Mouse (Mus musculus) MEL (cell line): ENCODE results near the gene A530084C06Rik. TPM values are rescaled to one million over a fixed set of nuclear protein-coding genes. Genes with fewer than 3 reads are reported as not detected.

Source experiments
- DNase-seq: peaks from one replicate; pipeline ENCODE4 v3.0.0; 2011; ENCODE audit warnings: low read depth, low spot score
- H3K27ac ChIP-seq: 2 replicates; pipeline ENCODE4 v1.5.1; 2012; ENCODE audit warnings: low read depth, mild to moderate bottlenecking, control low read depth, low read length, moderate library complexity; ENCODE audit not compliant: control insufficient read depth
- H3K27me3 ChIP-seq, 2 experiments: fragments of 150-350 bp in 1 of 2; sonication (generic) in 1 of 2; 2 replicates each; pipeline ENCODE4 v1.6.1; 2012; ENCODE audit warnings: low read length in 2 of 2, mild to moderate bottlenecking in 2 of 2, improper control_type of control experiment in 1 of 2, moderate library complexity in 1 of 2; ENCODE audit not compliant: insufficient read depth in 2 of 2, control insufficient read depth in 1 of 2
- H3K36me3 ChIP-seq, 2 experiments: 2 replicates each; pipeline ENCODE4 v1.6.1; 2012 to 2014; ENCODE audit warnings: low read length in 2 of 2, improper control_type of control experiment in 1 of 2, inconsistent platforms in 1 of 2, mild to moderate bottlenecking in 1 of 2; ENCODE audit not compliant: insufficient read depth in 2 of 2, control insufficient read depth in 1 of 2
- H3K4me1 ChIP-seq, 2 experiments: fragments of 150-350 bp in 1 of 2; sonication (generic) in 1 of 2; 2 replicates each; pipeline ENCODE4 v1.6.1; 2012; ENCODE audit warnings: low read length in 2 of 2, improper control_type of control experiment in 1 of 2, mild to moderate bottlenecking in 1 of 2; ENCODE audit not compliant: insufficient read depth in 2 of 2, control insufficient read depth in 1 of 2
- H3K4me3 ChIP-seq, 2 experiments: fragments of 150-350 bp in 1 of 2; sonication (generic) in 1 of 2; 2 replicates each; pipeline ENCODE4 v1.5.1; 2012; ENCODE audit warnings: low read depth in 2 of 2, low read length in 2 of 2, mild to moderate bottlenecking in 2 of 2, moderate library complexity in 2 of 2, control low read depth in 1 of 2, improper control_type of control experiment in 1 of 2; ENCODE audit not compliant: control insufficient read depth in 1 of 2, insufficient read depth in 1 of 2
- H3K79me2 ChIP-seq: 2 replicates; pipeline ENCODE4 v1.6.1; 2012; ENCODE audit warnings: mild to moderate bottlenecking, low read length, moderate library complexity; ENCODE audit not compliant: control insufficient read depth, poor library complexity, insufficient read depth
- H3K9ac ChIP-seq: 2 replicates; pipeline ENCODE4 v1.6.1; 2012; ENCODE audit warnings: low read depth, mild to moderate bottlenecking, control low read depth, low read length, moderate library complexity; ENCODE audit not compliant: control insufficient read depth, poor library complexity, severe bottlenecking
- H3K9me3 ChIP-seq: fragments of 150-350 bp; sonication (generic); replicated peaks from 2 replicates; pipeline ENCODE4 v1.6.1; 2012; ENCODE audit warnings: mild to moderate bottlenecking, low read length, improper control_type of control experiment, moderate library complexity; ENCODE audit not compliant: insufficient read depth
- E2F4 ChIP-seq: IDR thresholded peaks from 2 replicates; pipeline ENCODE4 v1.6.1; 2011; ENCODE audit warnings: low read depth, low read length, improper control_type of control experiment, borderline replicate concordance
- GABPA ChIP-seq: IDR thresholded peaks from 2 replicates; pipeline ENCODE4 v1.6.1; 2012; ENCODE audit warnings: low read depth, mild to moderate bottlenecking, inconsistent platforms, low read length, improper control_type of control experiment, moderate library complexity
- KAT2A ChIP-seq: conservative IDR thresholded peaks from 2 replicates; pipeline ENCODE4 v1.6.1; 2012; ENCODE audit warnings: low read depth, low read length, improper control_type of control experiment, inconsistent platforms
- MAX ChIP-seq: IDR thresholded peaks from 2 replicates; pipeline ENCODE4 v1.6.1; 2011; ENCODE audit warnings: low read length, improper control_type of control experiment
- MAZ ChIP-seq: IDR thresholded peaks from 2 replicates; pipeline ENCODE4 v1.6.1; 2012; ENCODE audit warnings: low read depth, mild to moderate bottlenecking, inconsistent platforms, low read length, improper control_type of control experiment
- MEF2A ChIP-seq: IDR thresholded peaks from 2 replicates; pipeline ENCODE4 v1.6.1; 2014; ENCODE audit warnings: low read depth, mild to moderate bottlenecking, inconsistent platforms, low read length, improper control_type of control experiment; ENCODE audit not compliant: poor library complexity, insufficient replicate concordance, severe bottlenecking; ENCODE audit errors: extremely low read depth
- MXI1 ChIP-seq: IDR thresholded peaks from 2 replicates; pipeline ENCODE4 v1.6.1; 2011; ENCODE audit warnings: mild to moderate bottlenecking, low read depth, low read length, improper control_type of control experiment
- NELFE ChIP-seq: IDR thresholded peaks from 2 replicates; pipeline ENCODE4 v1.6.1; 2011; ENCODE audit warnings: low read depth, low read length, improper control_type of control experiment
- POLR2A ChIP-seq, 2 experiments: IDR thresholded peaks; 2 replicates each; pipeline ENCODE4 v1.6.1; 2011 to 2012; ENCODE audit warnings: low read length in 2 of 2, mild to moderate bottlenecking in 2 of 2, control low read depth in 1 of 2, improper control_type of control experiment in 1 of 2, low read depth in 1 of 2, moderate library complexity in 1 of 2; ENCODE audit not compliant: control insufficient read depth in 1 of 2, insufficient read depth in 1 of 2, poor library complexity in 1 of 2
- POLR2AphosphoS2 ChIP-seq: IDR thresholded peaks from 2 replicates; pipeline ENCODE4 v1.6.1; 2011; ENCODE audit warnings: low read length, improper control_type of control experiment
- POLR2AphosphoS5 ChIP-seq: IDR thresholded peaks from 2 replicates; pipeline ENCODE4 v1.6.1; 2012; ENCODE audit warnings: low read depth, borderline replicate concordance, mild to moderate bottlenecking, inconsistent platforms, low read length, moderate library complexity, mixed read lengths
- RAD21 ChIP-seq: IDR thresholded peaks from 2 replicates; pipeline ENCODE4 v1.6.1; 2011; ENCODE audit warnings: mild to moderate bottlenecking, low read depth, low read length, improper control_type of control experiment
- TAL1 ChIP-seq: IDR thresholded peaks from 2 replicates; pipeline ENCODE4 v1.6.1; 2012; ENCODE audit warnings: mild to moderate bottlenecking, inconsistent platforms, low read length, moderate library complexity, mixed read lengths
- TBP ChIP-seq: IDR thresholded peaks from 2 replicates; pipeline ENCODE4 v1.8.0; 2011; ENCODE audit warnings: low read depth, low read length, improper control_type of control experiment
- TCF12 ChIP-seq: IDR thresholded peaks from 2 replicates; pipeline ENCODE4 v1.6.1; 2014; ENCODE audit warnings: low read depth, mild to moderate bottlenecking, inconsistent platforms, low read length, improper control_type of control experiment, moderate library complexity
- ZNF384 ChIP-seq: IDR thresholded peaks from 2 replicates; pipeline ENCODE4 v1.6.1; 2012; ENCODE audit warnings: low read depth, mild to moderate bottlenecking, inconsistent platforms, low read length, improper control_type of control experiment
- polyA plus RNA-seq, 2 experiments: library from polyadenylated mRNA; stranded (reverse) in 1 of 2; unstranded in 1 of 2; fragments of >175 nt in 1 of 2; fragments of >200 nt in 1 of 2; gene quantifications; 2 replicates each; pipeline versions ENCODE4 v1.2.1 to v1.2.4; 2012; ENCODE audit warnings: low replicate concordance in 2 of 2, low read depth in 1 of 2; ENCODE audit not compliant: insufficient read length in 2 of 2, insufficient read depth in 1 of 2, missing spikeins in 1 of 2
- total RNA-seq: library from RNA; depleted of rRNA; stranded (reverse); fragments of 300-350 nt; gene quantifications from 2 replicates; pipeline ENCODE4 v1.2.3, GENCODE M21; 2012; rRNA removed

The A530084C06Rik gene
- total and polyA plus RNA-seq, 3 experiments, result not detected

DNA sequence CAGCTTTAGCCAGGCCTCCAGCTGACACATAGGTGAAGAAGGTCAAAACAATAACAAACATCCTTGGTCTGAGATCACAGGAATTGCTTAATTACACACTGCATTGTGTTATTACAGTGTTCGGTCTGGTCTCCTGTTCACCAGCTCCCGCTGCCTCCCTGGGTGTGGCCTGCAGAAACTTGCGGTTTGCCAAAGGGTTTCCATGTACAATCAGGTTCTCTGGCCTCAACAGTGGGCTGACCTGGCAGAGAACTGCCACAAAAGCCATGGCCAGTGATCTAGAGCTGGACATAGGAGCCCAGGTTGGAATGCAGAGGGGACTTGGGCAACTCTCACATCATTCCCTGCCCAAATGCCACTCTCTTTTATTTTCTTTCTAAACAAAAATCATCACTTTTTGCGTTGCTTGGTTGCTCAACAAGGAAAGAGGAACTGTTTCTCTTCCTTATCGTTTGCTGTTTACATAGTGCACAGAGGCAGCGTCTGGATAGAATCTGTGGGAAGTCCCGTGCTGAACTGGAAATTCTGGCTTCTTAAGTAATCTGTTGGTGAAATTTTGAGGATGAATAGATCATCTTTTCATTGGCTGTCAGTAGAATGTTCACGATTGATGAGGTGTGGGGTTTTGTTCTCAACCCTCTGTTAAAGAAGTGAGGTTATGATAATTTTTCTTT is 52.5 kb downstream of the A530084C06Rik start:
- H3K36me3 ChIP-seq, result no peaks in the 10 kb centered on the region
- H3K9ac ChIP-seq, result no peak overlapping the region
- no peaks in the 10 kb centered on the region for H3K79me2 ChIP-seq
- H3K4me1 ChIP-seq, result no peaks in the 10 kb centered on the region
- no peaks in the 10 kb centered on the region for H3K27me3 ChIP-seq
- no peak overlapping the region for H3K4me3 ChIP-seq
- H3K9me3 ChIP-seq, result no peaks in the 10 kb centered on the region
- TF ChIP-seq MAZ, result no peak
- TF ChIP-seq POLR2A (IDR thresholded peaks at IDR 0.05; ENCODE audit: control insufficient read depth in 1 of 2, insufficient read depth in 1 of 2, low read depth in 1 of 2, low read length in 2 of 2, poor library complexity in 1 of 2), result no peak
- TF ChIP-seq TBP, result no peak
- no peak for TF ChIP-seq MXI1
- TF ChIP-seq TCF12, result no peak
- TF ChIP-seq ZNF384, result no peak
- no peak for TF ChIP-seq KAT2A
- TF ChIP-seq MEF2A, result no peak
- TF ChIP-seq GABPA, result no peak
- TF ChIP-seq TAL1, result no peak
- TF ChIP-seq RAD21, result no peak
- TF ChIP-seq POLR2AphosphoS5, result no peak
- TF ChIP-seq POLR2AphosphoS2, result no peak
- no peak for TF ChIP-seq E2F4
- no peak for TF ChIP-seq NELFE
- TF ChIP-seq MAX, result no peak
- no peak for DNase-seq
- no peak overlapping the region for H3K27ac ChIP-seq

Other genes with a start within 250 kb of the A530084C06Rik start
- gene Foxq1, start 3.2 kb downstream of the A530084C06Rik start, total RNA-seq, result not detected in 2 replicates
- not detected for gene Foxq1, start 3.2 kb downstream of the A530084C06Rik start, polyA plus RNA-seq
- gene Foxf2, start 66.5 kb upstream of the A530084C06Rik start, total RNA-seq, result not detected in 2 replicates
- gene Foxf2, start 66.5 kb upstream of the A530084C06Rik start, polyA plus RNA-seq, result not detected
- not detected in 2 replicates for gene Foxc1, start 247.3 kb upstream of the A530084C06Rik start, total RNA-seq
- under 1 TPM in 1 of 2 experiments, not detected in 1; 0.01 TPM for gene Foxc1, start 247.3 kb upstream of the A530084C06Rik start, polyA plus RNA-seq